Mouse (Mus musculus) forebrain, embryonic 14.5 days (tissue): ENCODE results near the gene Sptbn1. TPM values are rescaled to one million over a fixed set of nuclear protein-coding genes. Genes with fewer than 3 reads are reported as not detected.

Source experiments
- ATAC-seq: fragments of 200-750 bp; cut with Nextera tagmentation; 2 replicates; pipeline ENCODE4 v1.8.0; 2017; ENCODE audit warnings: mild to moderate bottlenecking, moderate library complexity
- DNase-seq: peaks from one replicate; pipeline ENCODE4 v3.0.0-alpha.2; 2015; ENCODE audit warnings: low spot score
- H3K27ac ChIP-seq: fragments of 300-500 bp; sonication (generic); 2 replicates; pipeline ENCODE4 v1.5.1; 2014; ENCODE audit warnings: low read depth, mild to moderate bottlenecking, control low read depth, low read length, moderate library complexity
- H3K27me3 ChIP-seq: fragments of 300-500 bp; sonication (generic); replicated peaks from 2 replicates; pipeline ENCODE4 v1.6.1; 2014; ENCODE audit warnings: low read length, control low read depth, mixed read lengths; ENCODE audit not compliant: control insufficient read depth, insufficient read depth
- H3K36me3 ChIP-seq: fragments of 300-500 bp; sonication (generic); 2 replicates; pipeline ENCODE4 v1.6.1; 2014; ENCODE audit warnings: low read length, control low read depth; ENCODE audit not compliant: control insufficient read depth, insufficient read depth
- H3K4me1 ChIP-seq: fragments of 300-500 bp; sonication (generic); 2 replicates; pipeline ENCODE4 v1.6.1; 2014; ENCODE audit warnings: antibody characterized with exemption, low read length, control low read depth; ENCODE audit not compliant: control insufficient read depth, insufficient read depth
- H3K4me2 ChIP-seq: fragments of 300-500 bp; sonication (generic); 2 replicates; pipeline ENCODE4 v1.6.1; 2014; ENCODE audit warnings: mild to moderate bottlenecking, control low read depth, low read length
- H3K4me3 ChIP-seq: fragments of 300-500 bp; sonication (generic); 2 replicates; pipeline ENCODE4 v1.5.1; 2014; ENCODE audit warnings: low read depth, low read length, control low read depth
- H3K9ac ChIP-seq: fragments of 300-500 bp; sonication (generic); 2 replicates; pipeline ENCODE4 v1.6.1; 2014; ENCODE audit warnings: mild to moderate bottlenecking, low read length, control low read depth, moderate library complexity
- H3K9me3 ChIP-seq: fragments of 300-500 bp; sonication (generic); replicated peaks from 2 replicates; pipeline ENCODE4 v1.6.1; 2016; ENCODE audit warnings: low read length, control low read depth, mixed read lengths; ENCODE audit not compliant: control insufficient read depth
- WGBS: fragments of 180-500 bp; shearing (Covaris S2); extraction: QIAGEN DNeasy Blood & Tissue Kit; methylation state at CpG from one replicate; pipeline ENCODE4 v1.1.7; 2014; 5-methylcytosine and 5-hydroxymethylcytosine counted together
- polyA plus RNA-seq: library from polyadenylated mRNA; unstranded; fragments of >200 nt; fragmentation: Nextera tagmentation; extraction: Ambion mirVana; gene quantifications from 2 replicates; pipeline ENCODE4 v1.2.1, GENCODE M21; 2014

Gene Sptbn1
- polyA plus RNA-seq, 1 experiment from 2014 or later = 101 TPM

GRCm38 (mm10) chr11:30195756-30196155 is 72.2 kb downstream of the Sptbn1 start:
- H3K9ac ChIP-seq = no peak overlapping the region
- WGBS = 76% methylated on average over 3 of the region's 3 CpGs
- ATAC-seq = no peak

GRCm38 (mm10) chr11:30194800-30195199 is 73.2 kb downstream of the Sptbn1 start:
- WGBS = 96% methylated on average over 1 of the region's 1 CpGs
- Histone ChIP-seq H3K27me3 (no peaks in the 10 kb centered on the region), H3K9me3 (no peaks in the 10 kb centered on the region), H3K36me3 (no peaks in the 10 kb centered on the region), H3K9ac (no peak overlapping the region), H3K4me1 (peaks cover 4% of the 10 kb centered on the region; the same call in 1 of the 2 replicates), H3K4me3 (no peak overlapping the region), H3K4me2 (no peak overlapping the region), H3K27ac (no peak overlapping the region)
- ATAC-seq (no peak), DNase-seq (no peak)

More at GRCm38 (mm10) chr11:30195756-30196155, 72.2 kb downstream of the Sptbn1 start:
- no peak overlapping the region for H3K27ac ChIP-seq
- DNase-seq = no peak
- no peak overlapping the region for H3K4me3 ChIP-seq
- no peaks in the 10 kb centered on the region for H3K9me3 ChIP-seq
- H3K4me2 ChIP-seq = no peak overlapping the region
- peaks cover 4% of the 10 kb centered on the region; the same call in 1 of the 2 replicates for H3K4me1 ChIP-seq
- no peaks in the 10 kb centered on the region for H3K36me3 ChIP-seq
- H3K27me3 ChIP-seq = no peaks in the 10 kb centered on the region

- H3K36me3 ChIP-seq = no peaks in the 10 kb centered on the region
- H3K4me2 ChIP-seq = no peak overlapping the region
- H3K27ac ChIP-seq = no peak overlapping the region
- no peaks in the 10 kb centered on the region for H3K4me1 ChIP-seq
- no peak for ATAC-seq
- no peaks in the 10 kb centered on the region for H3K9me3 ChIP-seq
- WGBS = 99% methylated on average over 4 of the region's 4 CpGs
- H3K27me3 ChIP-seq = no peaks in the 10 kb centered on the region
- no peak for DNase-seq
- H3K4me3 ChIP-seq = no peak overlapping the region
- no peak overlapping the region for H3K9ac ChIP-seq
These were observed 77.0 kb downstream of the Sptbn1 start for GRCm38 (mm10) chr11:30190959-30191358.

DNA sequence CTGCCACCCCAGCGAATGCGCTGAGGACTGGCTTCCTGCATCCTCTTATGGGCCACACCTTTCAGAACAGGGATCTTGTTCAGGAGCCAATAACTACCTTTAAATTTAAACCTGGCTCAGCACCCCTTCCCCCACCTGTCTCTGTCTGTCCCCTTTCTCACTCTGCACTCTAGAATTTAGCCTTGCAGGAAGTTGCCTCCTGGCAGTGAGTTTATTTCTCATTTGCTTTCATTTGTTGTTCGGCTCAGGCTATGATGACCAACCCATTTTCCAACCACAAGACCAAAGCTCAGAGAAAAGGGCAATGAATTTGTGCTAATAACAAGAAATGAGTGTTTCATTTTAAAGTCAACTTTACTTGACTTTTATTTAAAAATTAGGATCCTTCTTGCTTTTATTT is 77.9 kb downstream of the Sptbn1 start:
- H3K4me1 ChIP-seq = no peaks in the 10 kb centered on the region
- 95% methylated on average over 3 of the region's 3 CpGs for WGBS
- no peak overlapping the region for H3K9ac ChIP-seq
- no peaks in the 10 kb centered on the region for H3K27me3 ChIP-seq
- H3K36me3 ChIP-seq = no peaks in the 10 kb centered on the region
- no peak overlapping the region for H3K27ac ChIP-seq
- DNase-seq = no peak
- no peak for ATAC-seq
- H3K9me3 ChIP-seq = no peaks in the 10 kb centered on the region
- no peak overlapping the region for H3K4me3 ChIP-seq
- no peak overlapping the region for H3K4me2 ChIP-seq

DNA sequence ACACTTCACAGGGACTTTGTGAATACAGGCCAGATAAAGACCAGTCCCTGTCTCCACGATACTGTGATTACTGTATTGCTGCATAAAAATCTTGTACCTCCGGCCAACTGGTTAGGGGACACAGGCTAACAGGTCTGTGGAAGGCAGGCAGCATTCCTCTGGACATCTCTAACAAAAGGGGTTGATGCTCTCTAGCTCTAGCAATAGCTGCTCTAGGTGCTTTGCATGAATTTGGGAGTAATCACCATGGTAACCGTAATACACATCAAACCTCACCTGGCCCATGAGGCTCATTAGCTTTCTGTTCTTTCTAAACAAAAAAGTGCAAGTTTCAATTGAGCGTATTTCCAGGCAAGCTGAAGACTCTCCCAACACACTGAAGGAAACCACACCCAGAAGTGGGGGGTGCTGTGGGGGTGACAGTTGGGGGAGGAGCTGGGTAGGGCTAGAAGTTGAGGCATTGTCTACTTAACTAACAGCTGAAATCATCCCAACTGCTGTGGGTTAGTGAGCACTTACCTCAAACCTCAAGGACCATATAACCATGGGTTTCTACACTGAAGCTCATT is 81.0 kb downstream of the Sptbn1 start:
- no peaks in the 10 kb centered on the region for H3K27me3 ChIP-seq
- H3K36me3 ChIP-seq = no peaks in the 10 kb centered on the region
- no peaks in the 10 kb centered on the region for H3K4me1 ChIP-seq
- no peak overlapping the region for H3K9ac ChIP-seq
- no peak for DNase-seq
- no peak overlapping the region for H3K27ac ChIP-seq
- peak; percentile 12; the same call in 1 of the 2 replicates for ATAC-seq
- no peaks in the 10 kb centered on the region for H3K9me3 ChIP-seq
- H3K4me3 ChIP-seq = no peak overlapping the region
- no peak overlapping the region for H3K4me2 ChIP-seq
- WGBS = 45% methylated on average over 4 of the region's 4 CpGs

- H3K4me1 ChIP-seq = no peaks in the 10 kb centered on the region
- H3K9ac ChIP-seq = no peak overlapping the region
- H3K4me2 ChIP-seq = no peak overlapping the region
- H3K36me3 ChIP-seq = no peaks in the 10 kb centered on the region
- H3K9me3 ChIP-seq = no peaks in the 10 kb centered on the region
- DNase-seq (no peak), ATAC-seq (no peak)
- no peaks in the 10 kb centered on the region for H3K27me3 ChIP-seq
- H3K27ac ChIP-seq = no peak overlapping the region
- H3K4me3 ChIP-seq = no peak overlapping the region
- WGBS = 72% methylated on average over 2 of the region's 2 CpGs
These were observed 83.4 kb downstream of the Sptbn1 start for GRCm38 (mm10) chr11:30184527-30184926.

- no peak for DNase-seq
- ATAC-seq = no peak
- no peak overlapping the region for H3K4me2 ChIP-seq
- WGBS = 89% methylated on average over 8 of the region's 8 CpGs
- no peak overlapping the region for H3K9ac ChIP-seq
- no peaks in the 10 kb centered on the region for H3K9me3 ChIP-seq
- no peaks in the 10 kb centered on the region for H3K36me3 ChIP-seq
- no peaks in the 10 kb centered on the region for H3K4me1 ChIP-seq
- no peak overlapping the region for H3K4me3 ChIP-seq
- no peaks in the 10 kb centered on the region for H3K27me3 ChIP-seq
- H3K27ac ChIP-seq = no peak overlapping the region
These were observed 85.1 kb downstream of the Sptbn1 start for GRCm38 (mm10) chr11:30182716-30183411.

DNA sequence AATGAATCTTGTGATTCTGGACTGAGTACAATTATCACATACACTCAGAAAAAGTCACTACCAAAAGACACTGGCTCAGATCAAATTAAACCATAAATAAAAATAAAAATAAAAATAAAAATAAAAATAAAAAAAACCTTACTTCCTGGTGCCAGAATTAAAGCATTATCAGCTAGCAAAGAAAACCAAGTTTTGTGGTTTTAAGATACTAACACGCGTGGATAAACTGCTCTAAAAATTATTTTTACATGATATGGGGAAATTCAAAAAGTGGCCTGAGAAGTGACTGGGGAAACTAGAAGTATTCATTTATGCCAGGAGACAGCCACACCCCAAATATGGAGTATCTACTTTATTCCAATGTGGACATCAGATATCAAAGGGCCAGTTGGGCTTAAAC is 89.8 kb downstream of the Sptbn1 start:
- Histone ChIP-seq H3K4me3 (no peak overlapping the region), H3K4me1 (peaks cover 7% of the 10 kb centered on the region; the same call in 1 of the 2 replicates), H3K27me3 (no peaks in the 10 kb centered on the region), H3K4me2 (no peak overlapping the region), H3K9ac (no peak overlapping the region), H3K36me3 (no peaks in the 10 kb centered on the region), H3K27ac (no peak overlapping the region), H3K9me3 (no peaks in the 10 kb centered on the region)
- WGBS = 99% methylated on average over 2 of the region's 2 CpGs
- ATAC-seq = no peak
- no peak for DNase-seq

- no peak overlapping the region for H3K4me2 ChIP-seq
- H3K27ac ChIP-seq = no peak overlapping the region
- 30% methylated on average over 5 of the region's 5 CpGs for WGBS
- no peak overlapping the region for H3K4me3 ChIP-seq
- no peaks in the 10 kb centered on the region for H3K36me3 ChIP-seq
- H3K27me3 ChIP-seq = no peaks in the 10 kb centered on the region
- H3K9me3 ChIP-seq = no peaks in the 10 kb centered on the region
- no peak for ATAC-seq
- H3K4me1 ChIP-seq = peaks cover 7% of the 10 kb centered on the region; the same call in 1 of the 2 replicates
- DNase-seq = no peak
- H3K9ac ChIP-seq = no peak overlapping the region
These were observed 90.7 kb downstream of the Sptbn1 start for GRCm38 (mm10) chr11:30177145-30177840.
